In the genomic region with DNA sequence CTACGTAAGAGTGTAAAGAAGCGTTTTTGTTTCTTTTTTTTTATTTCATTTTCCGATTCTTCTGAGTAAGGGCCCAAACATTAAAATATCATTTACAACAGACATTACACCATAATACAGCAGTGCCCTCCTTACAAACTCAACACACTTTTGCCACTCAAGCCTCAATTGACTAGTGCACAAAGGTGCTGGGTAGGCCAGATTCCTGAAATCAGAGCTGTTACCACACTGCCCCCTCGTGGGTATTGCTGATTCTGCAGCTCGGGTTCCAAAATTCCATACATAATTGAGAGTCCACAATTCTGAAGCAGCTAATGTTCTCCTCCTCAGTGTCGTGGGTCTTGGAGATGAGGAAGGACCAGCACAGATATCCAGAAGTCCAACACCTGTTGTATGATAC, we compare ENCODE assay signal across 9 mouse cellular contexts.
DNase-seq lines count a peak whose midpoint lies in the region; ATAC-seq lines count a peak whose summit lies in the region.
"Had no signal": no experiment of that assay in that cellular context is flagged by ENCODE, and none has a peak within 500 bp of the region (broad histone marks: within the 10 kb centered on the region; RNA-seq: fewer than 3 reads in every experiment).

No protein-coding gene starts in this region.

- no peak; the same call in 1 of the 2 replicates for ATAC-seq in hindbrain, embryonic 16.5 days
- ATAC-seq in embryonic facial prominence, embryonic 11.5 days (replicated peaks; ENCODE audit: insufficient number of reproducible peaks, low FRiP score, low TSS enrichment, low read depth) = no peak
- ATAC-seq in hindbrain, embryonic 14.5 days (ENCODE audit: low FRiP score) = no peak
- peak; percentile 66; the same call in 1 of the 2 replicates for ATAC-seq in midbrain, embryonic 12.5 days (ENCODE audit: low FRiP score, low read depth)

- no peak overlapping the region for H3K9ac ChIP-seq in hindbrain, embryonic 16.5 days (ENCODE audit: low read depth, low read length)
- no peak overlapping the region for H3K9ac ChIP-seq in embryonic facial prominence, embryonic 11.5 days (replicated peaks; ENCODE audit: low read length)
- H3K9ac ChIP-seq in hindbrain, embryonic 14.5 days = no peak overlapping the region
- H3K9ac ChIP-seq in midbrain, embryonic 12.5 days (replicated peaks) = no peak overlapping the region
- H3K9ac ChIP-seq: limb, embryonic 13.5 days had no signal

- H3K4me2 ChIP-seq in hindbrain, embryonic 16.5 days (ENCODE audit: low read length) = no peak overlapping the region
- no peak overlapping the region for H3K4me2 ChIP-seq in embryonic facial prominence, embryonic 11.5 days (ENCODE audit: low read depth, low read length)
- no peak overlapping the region for H3K4me2 ChIP-seq in hindbrain, embryonic 14.5 days (replicated peaks)
- H3K4me2 ChIP-seq in midbrain, embryonic 12.5 days (replicated peaks) = no peak overlapping the region
- H3K4me2 ChIP-seq: limb, embryonic 13.5 days had no signal

- 50% methylated on average over 6 of the region's 6 CpGs for whole genome bisulfite sequencing in hindbrain, embryonic 10.5 days
- 42% methylated on average over 6 of the region's 6 CpGs for WGBS in hindbrain, embryonic 16.5 days
- WGBS in embryonic facial prominence, embryonic 11.5 days = 46% methylated on average over 6 of the region's 6 CpGs
- WGBS in hindbrain, embryonic 14.5 days = 41% methylated on average over 6 of the region's 6 CpGs
- 46% methylated on average over 6 of the region's 6 CpGs for WGBS in midbrain, embryonic 12.5 days

- no peak overlapping the region for H3K27ac ChIP-seq in hindbrain, embryonic 10.5 days
- H3K27ac ChIP-seq in hindbrain, embryonic 16.5 days (ENCODE audit: low read depth, low read length) = no peak overlapping the region
- no peak overlapping the region for H3K27ac ChIP-seq in embryonic facial prominence, embryonic 11.5 days (replicated peaks; ENCODE audit: low read depth, low read length)
- no peak overlapping the region for H3K27ac ChIP-seq in hindbrain, embryonic 14.5 days
- no peak overlapping the region for H3K27ac ChIP-seq in midbrain, embryonic 12.5 days (replicated peaks)
- H3K27ac ChIP-seq: limb, embryonic 13.5 days had no signal

- H3K4me1 ChIP-seq in hindbrain, embryonic 10.5 days (replicated peaks) = no peaks in the 10 kb centered on the region
- H3K4me1 ChIP-seq in hindbrain, embryonic 16.5 days (ENCODE audit: control insufficient read depth, insufficient read depth, low read depth, low read length) = no peaks in the 10 kb centered on the region
- no peaks in the 10 kb centered on the region for H3K4me1 ChIP-seq in embryonic facial prominence, embryonic 11.5 days (ENCODE audit: control insufficient read depth, insufficient read depth, low read length)
- no peaks in the 10 kb centered on the region for H3K4me1 ChIP-seq in hindbrain, embryonic 14.5 days (replicated peaks; ENCODE audit: control insufficient read depth, insufficient read depth, low read length)
- H3K4me1 ChIP-seq in midbrain, embryonic 12.5 days = no peaks in the 10 kb centered on the region
- H3K4me1 ChIP-seq: limb, embryonic 13.5 days had no signal

- H3K36me3 ChIP-seq in hindbrain, embryonic 10.5 days = no peaks in the 10 kb centered on the region
- H3K36me3 ChIP-seq in hindbrain, embryonic 16.5 days (ENCODE audit: control insufficient read depth, insufficient read depth, low read length) = no peaks in the 10 kb centered on the region
- H3K36me3 ChIP-seq in embryonic facial prominence, embryonic 11.5 days (replicated peaks; ENCODE audit: control insufficient read depth, insufficient read depth, low read depth, low read length) = no peaks in the 10 kb centered on the region
- H3K36me3 ChIP-seq in hindbrain, embryonic 14.5 days (replicated peaks; ENCODE audit: control insufficient read depth, insufficient read depth) = no peaks in the 10 kb centered on the region
- no peaks in the 10 kb centered on the region for H3K36me3 ChIP-seq in midbrain, embryonic 12.5 days
- H3K36me3 ChIP-seq: limb, embryonic 13.5 days had no signal

- H3K4me3 ChIP-seq in hindbrain, embryonic 10.5 days = no peak overlapping the region
- H3K4me3 ChIP-seq in hindbrain, embryonic 16.5 days (ENCODE audit: low read length) = no peak overlapping the region
- H3K4me3 ChIP-seq in embryonic facial prominence, embryonic 11.5 days (ENCODE audit: low read depth, low read length) = no peak overlapping the region
- no peak overlapping the region for H3K4me3 ChIP-seq in hindbrain, embryonic 14.5 days (replicated peaks; ENCODE audit: low read length)
- no peak overlapping the region for H3K4me3 ChIP-seq in midbrain, embryonic 12.5 days
- H3K4me3 ChIP-seq: limb, embryonic 13.5 days had no signal

- H3K9me3 ChIP-seq in hindbrain, embryonic 10.5 days = no peaks in the 10 kb centered on the region
- H3K9me3 ChIP-seq in hindbrain, embryonic 16.5 days (ENCODE audit: control insufficient read depth, low read length) = no peaks in the 10 kb centered on the region
- no peaks in the 10 kb centered on the region for H3K9me3 ChIP-seq in embryonic facial prominence, embryonic 11.5 days (replicated peaks; ENCODE audit: control insufficient read depth, low read length)
- H3K9me3 ChIP-seq in hindbrain, embryonic 14.5 days (ENCODE audit: control insufficient read depth, low read length) = no peaks in the 10 kb centered on the region
- no peaks in the 10 kb centered on the region for H3K9me3 ChIP-seq in midbrain, embryonic 12.5 days
- H3K9me3 ChIP-seq: limb, embryonic 13.5 days had no signal

- H3K27me3 ChIP-seq in hindbrain, embryonic 10.5 days (ENCODE audit: insufficient read depth, poor library complexity, severe bottlenecking) = no peaks in the 10 kb centered on the region
- no peaks in the 10 kb centered on the region for H3K27me3 ChIP-seq in hindbrain, embryonic 16.5 days (replicated peaks; ENCODE audit: control insufficient read depth, insufficient read depth, low read length)
- H3K27me3 ChIP-seq in embryonic facial prominence, embryonic 11.5 days (ENCODE audit: control insufficient read depth, insufficient read depth, low read length) = no peaks in the 10 kb centered on the region
- no peaks in the 10 kb centered on the region for H3K27me3 ChIP-seq in hindbrain, embryonic 14.5 days (ENCODE audit: control insufficient read depth, insufficient read depth, low read length)
- H3K27me3 ChIP-seq in midbrain, embryonic 12.5 days = no peaks in the 10 kb centered on the region
- H3K27me3 ChIP-seq: limb, embryonic 13.5 days had no signal

- DNase-seq in hindbrain, embryonic 10.5 days (ENCODE audit: low spot score) = peak; percentile 81
- DNase-seq in adrenal gland, postnatal 10 days = peak; percentile 84
- DNase-seq in embryonic facial prominence, embryonic 11.5 days (ENCODE audit: low spot score) = peak; percentile 81
- peak; percentile 95 for DNase-seq in hindbrain, embryonic 14.5 days (ENCODE audit: low spot score)
- peak; percentile 41 to 79 for DNase-seq in left cerebral cortex, adult 8-10 months (ENCODE audit: low spot score in 2 of 2)
- peak; percentile 53 for DNase-seq in thymus, postnatal 4 days
